Mouse (Mus musculus) thymus, adult 2 months (tissue): ENCODE data around the gene Dync2h1.

Source experiments
- CTCF ChIP-seq: fragments of 200-500 bp; IDR thresholded peaks from 2 replicates; pipeline ENCODE4 v1.5.1; 2012; ENCODE audit warnings: mild to moderate bottlenecking, control low read depth, low read length, moderate library complexity, borderline replicate concordance; ENCODE audit not compliant: control insufficient read depth, poor library complexity, insufficient read depth; ENCODE audit errors: extremely low read depth
- POLR2A ChIP-seq: fragments of 200-500 bp; IDR thresholded peaks from 2 replicates; pipeline ENCODE4 v1.6.1; 2012; ENCODE audit warnings: mild to moderate bottlenecking, low read length, control low read depth, moderate library complexity; ENCODE audit not compliant: control insufficient read depth, poor library complexity, insufficient read depth; ENCODE audit errors: extremely low read depth

GRCm38 (mm10) chr9:7014733-7015132, 169.5 kb downstream of the Dync2h1 start:
- TF ChIP-seq CTCF: no peak
- TF ChIP-seq POLR2A: no peak
